In genomic region chr11:5113645-5114044, GRCm38 (mm10) we compare ENCODE assay signal across 16 mouse cellular contexts. TPM values are rescaled to one million over a fixed set of nuclear protein-coding genes. Genes with fewer than 3 reads are reported as not detected.
"Had no signal": no experiment of that assay in that cellular context is flagged by ENCODE, and none has a peak within 500 bp of the region (broad histone marks: within the 10 kb centered on the region; RNA-seq: fewer than 3 reads in every experiment).

No protein-coding gene starts in this region.

- H3K4me2 ChIP-seq: limb, embryonic 13.5 days; midbrain, embryonic 12.5 days; stomach, embryonic 15.5 days had no signal

- H3K36me3 ChIP-seq: limb, embryonic 13.5 days; midbrain, embryonic 12.5 days; stomach, embryonic 15.5 days had no signal

- H3K9ac ChIP-seq: limb, embryonic 13.5 days; liver, embryonic 14.5 days; midbrain, embryonic 12.5 days; stomach, embryonic 15.5 days had no signal

- H3K9me3 ChIP-seq: limb, embryonic 13.5 days; midbrain, embryonic 12.5 days; stomach, embryonic 15.5 days had no signal

- H3K4me3 ChIP-seq: limb, embryonic 13.5 days; midbrain, embryonic 12.5 days; stomach, embryonic 15.5 days had no signal

- DNase-seq: kidney, adult 9 months; kidney, postnatal 36 days; layer of hippocampus, adult 9-11 months; layer of hippocampus, postnatal 36 days; left cerebral cortex, postnatal 4 days; lung, adult 18-20 months; right cerebral cortex, postnatal 14 days; thymus, postnatal 36 days had no signal

- H3K27ac ChIP-seq: kidney, postnatal 0 days; limb, embryonic 13.5 days; liver, embryonic 14.5 days; midbrain, embryonic 12.5 days; stomach, embryonic 15.5 days had no signal

- H3K27me3 ChIP-seq: limb, embryonic 13.5 days; midbrain, embryonic 12.5 days; stomach, embryonic 15.5 days had no signal

- ATAC-seq: midbrain, embryonic 16.5 days had no signal

- H3K4me1 ChIP-seq: limb, embryonic 13.5 days; stomach, embryonic 15.5 days had no signal

RNA-seq across cellular contexts. Expression of gene Rasl10a, which starts 55.7 kb away (rescaled TPM):
- total RNA-seq: liver, adult 2 months; megakaryocyte-erythroid progenitor cell, adult 5-6 weeks had no signal
